Mouse (Mus musculus) fibroblast of lung, adult 2 months (primary cell): ENCODE measurements around the gene Acsl1.
"Not testable (repeated sequence)": the region's sequence is repeated elsewhere in the genome, so short reads cannot be mapped to it uniquely, and the experiment has no call there.

Experiments
- DNase-seq: peaks from one replicate; pipeline ENCODE4 v3.0.0-alpha.2; 2011; ENCODE audit warnings: low read depth

Gene Acsl1

GRCm38 (mm10) chr8:46559428-46559827, 88.6 kb downstream of the Acsl1 start:
- no peak for DNase-seq

- no peak for DNase-seq
Measured at GRCm38 (mm10) chr8:46562333-46562732, 91.5 kb downstream of the Acsl1 start.

DNA sequence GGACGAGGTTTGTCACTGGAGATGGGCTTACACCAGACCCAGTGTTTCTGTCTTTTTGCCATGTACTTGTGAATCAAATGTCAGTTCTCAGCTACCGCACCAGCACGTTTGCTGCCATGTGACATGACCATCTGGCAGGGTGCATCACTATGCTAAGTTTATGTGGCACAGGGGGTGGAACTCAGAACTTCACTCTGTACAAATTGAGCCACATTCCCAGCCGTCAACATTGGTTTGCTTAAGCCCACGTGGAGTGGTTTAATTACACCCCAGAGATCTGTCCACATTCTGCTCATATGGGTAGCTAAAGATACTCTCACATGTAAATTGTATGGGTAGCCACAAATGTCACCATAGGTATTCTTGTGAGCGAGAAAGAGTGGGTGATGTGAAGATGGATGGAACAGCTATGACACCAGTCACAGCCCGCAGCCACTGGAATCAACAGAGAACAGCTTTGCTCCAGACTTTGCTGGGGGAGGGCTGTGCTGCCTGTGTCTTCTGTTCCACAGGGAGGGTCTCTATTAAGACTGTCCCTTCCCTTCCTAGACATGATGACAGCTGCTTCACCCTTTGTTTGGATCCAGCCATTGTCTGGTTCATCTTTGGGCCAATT, 96.2 kb downstream of the Acsl1 start:
- DNase-seq = no peak

DNA sequence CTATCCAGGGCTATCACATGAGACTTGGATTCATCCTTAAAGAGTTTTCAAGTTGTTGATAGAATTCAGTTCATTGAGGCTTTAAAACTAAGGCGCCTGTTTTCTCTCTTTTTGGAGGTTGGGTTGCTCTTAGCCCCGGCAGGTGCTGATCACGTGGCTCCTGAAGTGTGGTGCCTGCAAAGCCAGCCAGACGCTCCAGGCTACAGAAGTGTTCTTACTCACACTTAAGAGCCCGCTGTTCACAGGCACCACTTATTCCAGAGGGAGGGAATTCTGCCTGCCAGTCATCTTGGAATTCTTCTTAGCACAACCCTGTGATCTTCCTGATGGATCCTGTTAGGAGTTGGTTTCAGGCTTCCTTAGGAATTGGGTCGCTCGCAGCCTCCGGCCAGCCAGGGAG, 97.1 kb downstream of the Acsl1 start:
- no peak for DNase-seq

GRCm38 (mm10) chr8:46568942-46569341, 98.1 kb downstream of the Acsl1 start:
- no peak for DNase-seq

DNA sequence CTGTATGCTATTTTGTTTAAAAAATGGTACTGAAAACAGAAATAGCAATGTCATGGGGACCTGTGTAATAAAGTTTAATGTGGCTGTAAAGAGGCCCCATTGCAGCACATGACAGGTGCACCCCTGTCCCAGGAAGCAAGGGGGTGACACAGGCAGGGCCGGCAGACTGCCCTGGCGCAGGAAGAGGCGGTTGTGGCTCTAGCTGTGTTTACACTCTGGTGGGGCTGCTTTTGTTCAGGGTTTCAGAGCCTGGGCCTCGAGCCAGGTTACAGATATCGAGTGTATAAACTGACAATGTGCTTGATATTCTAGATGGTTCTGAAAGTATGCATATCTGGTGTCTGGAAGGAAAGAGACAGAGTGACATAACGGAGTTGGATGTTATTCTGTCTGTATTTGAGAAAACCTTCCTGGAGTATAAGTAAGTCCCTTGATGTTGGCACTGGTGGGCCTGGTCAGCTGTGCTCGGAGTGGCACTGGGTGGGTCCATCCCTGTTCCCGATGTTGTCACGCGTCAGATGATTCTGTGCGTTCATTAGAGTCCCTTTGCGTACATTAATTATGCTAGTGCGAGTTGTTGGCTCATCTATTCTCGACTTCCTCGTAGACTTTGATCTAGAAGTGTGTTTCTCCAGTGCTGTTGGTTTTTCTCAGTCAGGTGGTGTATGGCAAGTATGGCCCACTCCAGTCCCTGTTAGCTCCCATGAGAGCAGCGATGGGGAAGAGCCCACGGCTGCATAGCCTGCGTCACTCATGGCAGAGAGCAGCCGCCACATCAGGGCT, 99.0 kb downstream of the Acsl1 start:
- DNase-seq = no peak

GRCm38 (mm10) chr8:46570673-46571072, 99.8 kb downstream of the Acsl1 start:
- no peak for DNase-seq

DNA sequence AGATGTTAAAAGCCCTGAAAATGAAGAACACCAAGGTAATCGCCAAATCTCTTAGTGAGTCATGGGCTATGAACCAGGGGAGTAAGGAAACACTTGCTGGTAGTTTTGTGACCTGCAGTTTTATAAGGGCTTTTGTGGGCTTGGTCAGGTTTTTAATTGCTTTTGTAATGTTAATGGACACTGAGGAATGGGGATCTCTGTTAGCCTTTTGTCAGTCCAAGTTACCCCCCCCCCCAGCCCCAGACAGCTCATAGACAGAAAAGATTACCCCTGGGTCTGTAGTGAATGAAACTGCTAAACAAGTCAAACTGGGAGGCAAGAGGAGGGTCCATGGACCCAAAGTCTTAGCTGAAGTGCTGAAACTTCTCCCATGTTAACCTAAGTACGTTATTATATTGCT, 102.6 kb downstream of the Acsl1 start:
- DNase-seq = no peak

DNA sequence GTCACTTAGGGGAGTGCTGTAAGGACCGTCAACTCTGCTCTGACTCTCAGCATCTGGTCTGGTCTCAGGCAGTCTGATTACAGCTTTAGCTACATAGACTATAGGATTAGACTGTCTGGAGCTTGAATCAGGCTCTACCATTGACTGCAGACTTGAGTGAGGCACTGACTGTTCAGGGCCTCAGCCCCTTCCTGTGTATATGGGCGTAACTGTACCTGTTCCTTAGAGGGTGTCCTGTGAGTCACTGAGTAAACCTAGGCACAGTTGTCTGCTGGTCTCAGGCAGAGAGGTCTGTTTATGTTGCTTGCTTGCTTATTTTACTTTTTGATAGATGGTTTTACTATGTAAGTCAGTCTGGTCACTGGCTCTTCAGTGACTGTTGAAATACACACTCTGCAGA, 103.1 kb downstream of the Acsl1 start:
- no peak for DNase-seq

GRCm38 (mm10) chr8:46578794-46579193, 108.0 kb downstream of the Acsl1 start:
- DNase-seq = no peak

DNA sequence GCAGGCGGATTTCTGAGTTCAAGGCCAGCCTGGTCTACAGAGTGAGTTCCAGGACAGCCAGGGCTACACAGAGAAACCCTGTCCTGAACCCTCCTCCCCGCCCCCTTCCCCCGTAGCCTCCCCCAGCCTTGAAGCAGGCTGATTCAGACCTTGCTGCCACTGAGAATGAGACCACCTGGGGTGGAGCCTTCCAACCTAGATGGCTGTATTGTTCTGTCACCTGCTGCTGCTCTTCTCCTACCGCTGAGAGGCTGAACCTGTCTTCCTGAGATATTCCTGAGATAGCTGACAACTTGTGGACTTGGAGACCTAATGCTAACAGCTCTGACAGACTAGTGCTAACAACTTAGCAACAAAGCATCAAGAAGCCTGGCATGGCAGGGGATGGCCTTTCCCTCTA, 113.5 kb downstream of the Acsl1 start:
- DNase-seq = not testable (repeated sequence)

DNA sequence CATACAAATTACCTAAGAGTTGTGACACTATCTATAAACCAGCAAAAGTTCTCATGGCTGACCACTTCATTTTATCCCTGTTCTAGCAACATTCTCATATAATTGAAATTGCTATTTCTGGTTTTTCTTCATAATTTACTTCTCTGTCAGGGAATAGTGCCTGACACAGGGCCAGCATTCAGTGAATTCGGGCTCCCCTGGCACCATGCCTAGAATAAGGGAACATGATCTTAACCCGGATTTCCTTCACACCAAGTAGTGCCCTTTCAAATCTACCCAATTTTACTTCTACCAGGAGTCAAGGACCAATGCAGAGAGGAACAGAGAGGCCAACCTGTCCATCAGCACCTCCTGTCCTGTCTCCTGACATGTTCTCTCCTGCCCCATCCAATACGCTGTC, 114.7 kb downstream of the Acsl1 start:
- DNase-seq = no peak
